Mouse (Mus musculus): Measurements from ENCODE around the gene Polr2e. TPM values are rescaled to one million over a fixed set of nuclear protein-coding genes. Genes with fewer than 3 reads are reported as not detected.

Gene Polr2e
- 160 and 182 TPM in 2 replicates for polyA plus RNA-seq (2014; fragmentation: Nextera tagmentation; extraction: Ambion mirVana)

DNA sequence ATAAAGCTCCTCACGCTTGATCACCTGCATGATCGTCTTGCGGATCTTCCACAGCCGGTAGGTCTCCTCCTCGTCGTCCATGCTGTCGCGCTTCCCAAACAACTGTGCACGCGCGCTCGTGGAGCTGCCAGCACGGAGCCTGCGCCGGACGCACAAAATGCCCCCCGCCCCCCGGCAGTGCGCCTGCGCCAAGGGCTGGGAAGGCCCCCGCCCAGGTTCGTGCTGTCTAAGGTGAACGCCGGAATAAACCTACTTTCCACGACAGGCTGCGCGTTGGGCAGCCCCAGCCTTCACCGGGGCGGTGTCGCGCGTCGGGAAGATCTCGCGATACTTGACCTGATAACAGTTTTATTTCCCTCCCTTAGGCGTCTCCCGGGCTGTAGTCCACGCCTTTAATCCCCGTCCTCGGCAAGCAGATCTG, at the start of gene Polr2e:
TSS of gene Polr2e (minus strand) at position 237 of the 421 bp plus-strand sequence.
- Histone ChIP-seq H3K27me3 (ENCODE audit: control insufficient read depth, insufficient read depth, low read length) (no peaks in the 10 kb centered on the region), H3K4me2 (peak within 1 kb of the TSS; percentile 89), H3K9ac (ENCODE audit: low read depth, low read length) (peak within 1 kb of the TSS; percentile 91), H3K4me3 (ENCODE audit: low read depth, low read length) (peak within 1 kb of the TSS; percentile 90), H3K27ac (ENCODE audit: low read depth, low read length) (peak within 1 kb of the TSS; percentile 50), H3K9me3 (replicated peaks; ENCODE audit: control insufficient read depth, low read length) (no peaks in the 10 kb centered on the region), H3K36me3 (ENCODE audit: control insufficient read depth, insufficient read depth, low read length) (peaks cover 22% of the 10 kb centered on the region), H3K4me1 (ENCODE audit: control insufficient read depth, insufficient read depth, low read length) (peaks cover 20% of the 10 kb centered on the region)
- WGBS (ENCODE audit: insufficient replicate concordance) = under 1% methylated on average over 40 of the region's 40 CpGs
- peak; percentile 94 for ATAC-seq (replicated peaks; ENCODE audit: insufficient number of reproducible peaks, low FRiP score, low TSS enrichment)

DNA sequence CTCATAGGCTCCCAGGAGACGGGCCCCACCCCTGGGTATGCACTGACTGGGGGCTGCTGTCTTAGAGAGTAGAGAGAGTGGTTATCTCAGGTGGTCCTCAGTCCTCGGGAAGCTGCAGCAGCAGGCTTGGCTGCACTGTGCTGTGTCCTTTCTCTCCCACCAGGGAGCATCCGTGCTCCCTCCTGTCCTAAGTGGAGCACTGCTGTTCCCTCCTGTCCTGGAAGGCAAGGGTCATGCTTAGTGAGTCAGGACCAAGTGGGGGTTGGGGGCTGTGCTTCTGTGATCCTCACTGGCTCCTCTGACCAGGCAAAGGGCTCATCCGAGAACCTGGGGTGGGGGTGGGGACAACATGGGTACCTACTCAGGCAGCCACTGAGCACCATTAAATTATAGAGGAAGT, 49.6 kb upstream of the Polr2e start:
- Histone ChIP-seq H3K4me1 (ENCODE audit: control insufficient read depth, insufficient read depth, low read length) (peaks cover 19% of the 10 kb centered on the region; the same call in 1 of the 2 replicates), H3K9me3 (replicated peaks; ENCODE audit: control insufficient read depth, low read length) (no peaks in the 10 kb centered on the region), H3K27me3 (ENCODE audit: control insufficient read depth, insufficient read depth, low read length) (no peaks in the 10 kb centered on the region), H3K4me3 (ENCODE audit: low read depth, low read length) (no peak overlapping the region), H3K36me3 (ENCODE audit: control insufficient read depth, insufficient read depth, low read length) (peaks cover 2% of the 10 kb centered on the region; the same call in 1 of the 2 replicates), H3K27ac (ENCODE audit: low read depth, low read length) (no peak overlapping the region), H3K4me2 (no peak overlapping the region), H3K9ac (ENCODE audit: low read depth, low read length) (no peak overlapping the region)
- WGBS (ENCODE audit: insufficient replicate concordance) = 40% methylated on average over 4 of the region's 4 CpGs
- ATAC-seq (replicated peaks; ENCODE audit: insufficient number of reproducible peaks, low FRiP score, low TSS enrichment) = no peak

- Histone ChIP-seq H3K9ac (ENCODE audit: low read depth, low read length) (no peak overlapping the region), H3K9me3 (replicated peaks; ENCODE audit: control insufficient read depth, low read length) (no peaks in the 10 kb centered on the region), H3K27me3 (ENCODE audit: control insufficient read depth, insufficient read depth, low read length) (no peaks in the 10 kb centered on the region), H3K4me3 (ENCODE audit: low read depth, low read length) (no peak overlapping the region), H3K4me1 (ENCODE audit: control insufficient read depth, insufficient read depth, low read length) (peaks cover 16% of the 10 kb centered on the region; the same call in 1 of the 2 replicates), H3K36me3 (ENCODE audit: control insufficient read depth, insufficient read depth, low read length) (peaks cover 2% of the 10 kb centered on the region; the same call in 1 of the 2 replicates), H3K4me2 (no peak overlapping the region), H3K27ac (ENCODE audit: low read depth, low read length) (no peak overlapping the region)
- no peak for ATAC-seq (replicated peaks; ENCODE audit: insufficient number of reproducible peaks, low FRiP score, low TSS enrichment)
- WGBS (ENCODE audit: insufficient replicate concordance) = 91% methylated on average over 8 of the region's 8 CpGs
Measured at GRCm38 (mm10) chr10:80087483-80087882, 47.9 kb upstream of the Polr2e start.

DNA sequence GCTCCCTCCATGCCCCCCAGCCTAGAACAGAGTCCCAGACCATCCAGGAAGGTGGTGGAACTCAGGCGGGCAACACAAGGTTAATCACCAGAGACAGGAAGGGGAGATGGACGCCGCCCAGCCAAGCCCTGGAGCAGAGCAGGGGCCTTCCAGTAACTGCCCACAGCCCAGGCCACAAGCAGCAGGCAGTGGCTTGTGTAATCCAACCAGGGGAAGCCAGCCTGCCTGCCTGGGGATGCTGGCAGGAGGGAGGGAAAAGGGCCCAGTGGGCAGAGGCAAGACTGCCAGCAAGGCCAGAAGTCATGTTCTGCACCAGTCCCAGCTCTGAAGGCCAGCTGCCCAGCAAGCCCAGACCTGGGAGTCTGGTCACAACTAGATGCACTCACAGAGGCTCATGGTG, 47.3 kb upstream of the Polr2e start:
- no peak for ATAC-seq (replicated peaks; ENCODE audit: insufficient number of reproducible peaks, low FRiP score, low TSS enrichment)
- Histone ChIP-seq H3K9me3 (replicated peaks; ENCODE audit: control insufficient read depth, low read length) (no peaks in the 10 kb centered on the region), H3K9ac (ENCODE audit: low read depth, low read length) (no peak overlapping the region), H3K36me3 (ENCODE audit: control insufficient read depth, insufficient read depth, low read length) (peaks cover 6% of the 10 kb centered on the region), H3K27ac (ENCODE audit: low read depth, low read length) (no peak overlapping the region), H3K4me2 (no peak overlapping the region), H3K27me3 (ENCODE audit: control insufficient read depth, insufficient read depth, low read length) (no peaks in the 10 kb centered on the region), H3K4me3 (ENCODE audit: low read depth, low read length) (no peak overlapping the region), H3K4me1 (ENCODE audit: control insufficient read depth, insufficient read depth, low read length) (peaks cover 16% of the 10 kb centered on the region; the same call in 1 of the 2 replicates)
- WGBS (ENCODE audit: insufficient replicate concordance) = 58% methylated on average over 3 of the region's 3 CpGs

DNA sequence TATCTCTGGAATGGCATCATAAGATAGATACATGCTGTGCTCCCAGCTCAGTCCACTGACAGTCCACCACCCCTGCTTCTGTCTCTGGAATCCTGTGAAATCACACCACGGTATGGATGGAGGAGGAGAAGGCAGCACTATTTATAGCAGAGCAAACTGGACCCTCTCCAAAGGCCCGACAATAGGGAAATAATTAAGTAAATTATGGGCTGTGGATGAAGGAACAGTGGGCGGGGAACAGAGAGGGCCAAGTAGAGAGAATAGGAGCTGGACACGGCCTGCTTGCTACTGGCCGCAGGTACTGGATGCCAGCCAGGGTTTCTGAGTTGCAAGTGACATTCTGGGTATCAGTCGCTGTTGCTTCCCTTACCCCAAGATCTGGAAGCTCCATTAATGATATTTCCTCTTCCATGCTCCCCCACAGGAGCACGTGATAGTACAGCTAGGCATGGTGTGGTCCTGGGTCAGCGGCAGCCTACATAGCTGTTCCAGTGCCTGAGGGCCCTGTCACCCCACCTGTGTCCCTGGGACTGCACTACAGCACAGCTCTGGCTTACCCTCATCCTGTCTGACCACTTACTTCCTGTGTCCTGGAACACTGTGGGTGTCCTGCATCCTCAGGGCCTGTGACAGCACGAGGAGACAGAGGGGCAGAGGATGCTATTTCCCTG, 45.4 kb upstream of the Polr2e start:
- H3K9me3 ChIP-seq (replicated peaks; ENCODE audit: control insufficient read depth, low read length) = no peaks in the 10 kb centered on the region
- H3K4me3 ChIP-seq (ENCODE audit: low read depth, low read length) = no peak overlapping the region
- H3K27ac ChIP-seq (ENCODE audit: low read depth, low read length) = peak overlapping the region; percentile 54; the same call in 1 of the 2 replicates
- ATAC-seq (replicated peaks; ENCODE audit: insufficient number of reproducible peaks, low FRiP score, low TSS enrichment) = no peak
- H3K36me3 ChIP-seq (ENCODE audit: control insufficient read depth, insufficient read depth, low read length) = peaks cover 18% of the 10 kb centered on the region
- H3K4me1 ChIP-seq (ENCODE audit: control insufficient read depth, insufficient read depth, low read length) = peaks cover 16% of the 10 kb centered on the region; the same call in 1 of the 2 replicates
- H3K27me3 ChIP-seq (ENCODE audit: control insufficient read depth, insufficient read depth, low read length) = no peaks in the 10 kb centered on the region
- 77% methylated on average over 9 of the region's 9 CpGs for WGBS (ENCODE audit: insufficient replicate concordance)
- peak overlapping the region; percentile 39; the same call in 1 of the 2 replicates for H3K9ac ChIP-seq (ENCODE audit: low read depth, low read length)
- H3K4me2 ChIP-seq = no peak overlapping the region

GRCm38 (mm10) chr10:80081075-80081474, 41.5 kb upstream of the Polr2e start:
- peak overlapping the region; percentile 60 for H3K27ac ChIP-seq (ENCODE audit: low read depth, low read length)
- WGBS (ENCODE audit: insufficient replicate concordance) = 76% methylated on average over 3 of the region's 3 CpGs
- H3K4me1 ChIP-seq (ENCODE audit: control insufficient read depth, insufficient read depth, low read length) = peaks cover 12% of the 10 kb centered on the region; the same call in 1 of the 2 replicates
- peaks cover 20% of the 10 kb centered on the region for H3K36me3 ChIP-seq (ENCODE audit: control insufficient read depth, insufficient read depth, low read length)
- H3K27me3 ChIP-seq (ENCODE audit: control insufficient read depth, insufficient read depth, low read length) = no peaks in the 10 kb centered on the region
- no peak overlapping the region for H3K4me3 ChIP-seq (ENCODE audit: low read depth, low read length)
- peak overlapping the region; percentile 36; the same call in 1 of the 2 replicates for H3K9ac ChIP-seq (ENCODE audit: low read depth, low read length)
- peak overlapping the region; percentile 29; the same call in 1 of the 2 replicates for H3K4me2 ChIP-seq
- H3K9me3 ChIP-seq (replicated peaks; ENCODE audit: control insufficient read depth, low read length) = no peaks in the 10 kb centered on the region
- ATAC-seq (replicated peaks; ENCODE audit: insufficient number of reproducible peaks, low FRiP score, low TSS enrichment) = peak; percentile 53; the same call in 1 of the 2 replicates

DNA sequence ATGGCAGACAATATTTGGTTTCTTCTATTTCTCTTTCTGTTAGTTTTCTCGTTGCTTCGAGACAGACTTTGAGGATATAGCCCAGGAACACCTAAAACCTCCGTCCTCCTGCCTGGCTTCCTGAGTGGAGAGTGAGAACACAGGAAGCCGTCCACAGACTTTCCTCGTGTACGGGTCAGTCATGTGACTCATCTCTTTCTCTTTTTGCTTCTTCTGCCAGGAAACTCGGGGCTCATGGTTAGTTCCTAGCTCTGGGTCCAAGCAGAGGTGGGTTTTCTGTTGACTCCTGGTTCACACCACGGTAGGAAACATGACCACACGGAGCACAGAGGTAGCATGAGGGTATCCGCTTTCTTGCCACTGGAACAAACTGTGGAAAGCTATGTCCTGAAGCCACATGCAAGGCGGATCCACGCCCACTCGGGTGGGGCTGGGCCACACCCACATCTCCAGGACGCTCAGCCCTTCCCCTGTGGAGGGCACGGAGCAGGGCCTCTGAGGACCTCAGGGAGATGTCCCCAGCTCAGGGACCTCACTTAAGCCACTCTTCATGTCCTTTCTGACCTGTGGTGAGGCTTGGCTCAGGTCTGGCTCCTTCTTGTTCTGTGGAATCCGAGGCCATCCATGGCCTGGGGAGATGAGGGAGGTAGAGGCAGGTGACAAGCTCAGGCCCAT, 40.9 kb upstream of the Polr2e start:
- Histone ChIP-seq H3K27me3 (ENCODE audit: control insufficient read depth, insufficient read depth, low read length) (no peaks in the 10 kb centered on the region), H3K27ac (ENCODE audit: low read depth, low read length) (peak overlapping the region; percentile 60), H3K36me3 (ENCODE audit: control insufficient read depth, insufficient read depth, low read length) (peaks cover 20% of the 10 kb centered on the region), H3K4me1 (ENCODE audit: control insufficient read depth, insufficient read depth, low read length) (peaks cover 15% of the 10 kb centered on the region), H3K9ac (ENCODE audit: low read depth, low read length) (peak overlapping the region; percentile 36; the same call in 1 of the 2 replicates), H3K9me3 (replicated peaks; ENCODE audit: control insufficient read depth, low read length) (no peaks in the 10 kb centered on the region), H3K4me2 (peak overlapping the region; percentile 29; the same call in 1 of the 2 replicates), H3K4me3 (ENCODE audit: low read depth, low read length) (no peak overlapping the region)
- peak; percentile 71 for ATAC-seq (replicated peaks; ENCODE audit: insufficient number of reproducible peaks, low FRiP score, low TSS enrichment)
- 74% methylated on average over 16 of the region's 16 CpGs for WGBS (ENCODE audit: insufficient replicate concordance)

- no peak for ATAC-seq (replicated peaks; ENCODE audit: insufficient number of reproducible peaks, low FRiP score, low TSS enrichment)
- no peak overlapping the region for H3K4me3 ChIP-seq (ENCODE audit: low read depth, low read length)
- peak overlapping the region; percentile 24; the same call in 1 of the 2 replicates for H3K9ac ChIP-seq (ENCODE audit: low read depth, low read length)
- no peaks in the 10 kb centered on the region for H3K9me3 ChIP-seq (replicated peaks; ENCODE audit: control insufficient read depth, low read length)
- peaks cover 18% of the 10 kb centered on the region for H3K36me3 ChIP-seq (ENCODE audit: control insufficient read depth, insufficient read depth, low read length)
- no peak overlapping the region for H3K27ac ChIP-seq (ENCODE audit: low read depth, low read length)
- H3K4me2 ChIP-seq = no peak overlapping the region
- H3K4me1 ChIP-seq (ENCODE audit: control insufficient read depth, insufficient read depth, low read length) = peaks cover 14% of the 10 kb centered on the region
- 89% methylated on average over 1 of the region's 1 CpGs for WGBS (ENCODE audit: insufficient replicate concordance)
- H3K27me3 ChIP-seq (ENCODE audit: control insufficient read depth, insufficient read depth, low read length) = no peaks in the 10 kb centered on the region
Measured at GRCm38 (mm10) chr10:80078366-80078765, 38.8 kb upstream of the Polr2e start.
